Mouse (Mus musculus) cerebellum, adult 2 months (tissue): ENCODE data around the gene Armc12.

ENCODE experiments used
- CTCF ChIP-seq: fragments of 200-500 bp; IDR thresholded peaks from 2 replicates; pipeline ENCODE4 v1.5.1; 2011; ENCODE audit warnings: low read depth, mild to moderate bottlenecking, control low read depth, low read length, moderate library complexity, borderline replicate concordance; ENCODE audit not compliant: insufficient read depth
- POLR2A ChIP-seq: fragments of 200-500 bp; IDR thresholded peaks from 2 replicates; pipeline ENCODE4 v1.6.1; 2011; ENCODE audit warnings: low read length, control low read depth, borderline replicate concordance; ENCODE audit not compliant: insufficient read depth

- TF ChIP-seq POLR2A (no peak), CTCF (no peak)
Measured at GRCm38 (mm10) chr17:28580396-28580795, 49.8 kb downstream of the Armc12 start.
